Mouse (Mus musculus) forebrain, embryonic 10.5 days (tissue): ENCODE results near the gene Zkscan6. TPM values are rescaled to one million over a fixed set of nuclear protein-coding genes. Genes with fewer than 3 reads are reported as not detected.

Experiments
- DNase-seq: peaks from one replicate; pipeline ENCODE4 v3.0.0-alpha.2; 2017; ENCODE audit warnings: low spot score; ENCODE audit errors: extremely low spot score
- H3K27ac ChIP-seq: fragments of 300-500 bp; sonication (generic); 2 replicates; pipeline ENCODE4 v1.5.1; 2016; ENCODE audit warnings: mild to moderate bottlenecking
- H3K27me3 ChIP-seq: fragments of 300-500 bp; sonication (generic); 2 replicates; pipeline ENCODE4 v1.6.1; 2016; ENCODE audit warnings: mild to moderate bottlenecking; ENCODE audit not compliant: poor library complexity, severe bottlenecking
- H3K36me3 ChIP-seq: fragments of 300-500 bp; sonication (generic); replicated peaks from 2 replicates; pipeline ENCODE4 v1.6.1; 2016; ENCODE audit warnings: mild to moderate bottlenecking, moderate library complexity
- H3K4me1 ChIP-seq: fragments of 300-500 bp; sonication (generic); 2 replicates; pipeline ENCODE4 v1.6.1; 2016
- H3K4me3 ChIP-seq: fragments of 300-500 bp; sonication (generic); 2 replicates; pipeline ENCODE4 v1.5.1; 2016; ENCODE audit warnings: mild to moderate bottlenecking, moderate library complexity
- H3K9me3 ChIP-seq: fragments of 300-500 bp; sonication (generic); 2 replicates; pipeline ENCODE4 v1.6.1; 2016; ENCODE audit warnings: mild to moderate bottlenecking, moderate library complexity
- WGBS: fragments of 180-500 bp; shearing (Covaris S2); methylation state at CpG from one replicate; pipeline ENCODE4 v1.1.7; 2016; 5-methylcytosine and 5-hydroxymethylcytosine counted together
- polyA plus RNA-seq: library from polyadenylated mRNA; unstranded; fragments of >200 nt; fragmentation: Nextera tagmentation; extraction: Ambion mirVana; gene quantifications from 2 replicates; pipeline ENCODE4 v1.2.1, GENCODE M21; 2016

Gene Zkscan6
- polyA plus RNA-seq, 1 experiment from 2014 or later = 11.5 TPM

GRCm38 (mm10) chr11:65786160-65786559, 20.8 kb upstream of the Zkscan6 start:
- Histone ChIP-seq H3K9me3 (no peaks in the 10 kb centered on the region), H3K27me3 (no peaks in the 10 kb centered on the region), H3K36me3 (peaks cover 7% of the 10 kb centered on the region; the same call in 1 of the 2 replicates), H3K4me3 (peak overlapping the region; percentile 97; the same call in 1 of the 2 replicates), H3K27ac (no peak overlapping the region), H3K4me1 (peaks cover 21% of the 10 kb centered on the region)
- DNase-seq = no peak
- 94% methylated on average over 2 of the region's 2 CpGs for WGBS

DNA sequence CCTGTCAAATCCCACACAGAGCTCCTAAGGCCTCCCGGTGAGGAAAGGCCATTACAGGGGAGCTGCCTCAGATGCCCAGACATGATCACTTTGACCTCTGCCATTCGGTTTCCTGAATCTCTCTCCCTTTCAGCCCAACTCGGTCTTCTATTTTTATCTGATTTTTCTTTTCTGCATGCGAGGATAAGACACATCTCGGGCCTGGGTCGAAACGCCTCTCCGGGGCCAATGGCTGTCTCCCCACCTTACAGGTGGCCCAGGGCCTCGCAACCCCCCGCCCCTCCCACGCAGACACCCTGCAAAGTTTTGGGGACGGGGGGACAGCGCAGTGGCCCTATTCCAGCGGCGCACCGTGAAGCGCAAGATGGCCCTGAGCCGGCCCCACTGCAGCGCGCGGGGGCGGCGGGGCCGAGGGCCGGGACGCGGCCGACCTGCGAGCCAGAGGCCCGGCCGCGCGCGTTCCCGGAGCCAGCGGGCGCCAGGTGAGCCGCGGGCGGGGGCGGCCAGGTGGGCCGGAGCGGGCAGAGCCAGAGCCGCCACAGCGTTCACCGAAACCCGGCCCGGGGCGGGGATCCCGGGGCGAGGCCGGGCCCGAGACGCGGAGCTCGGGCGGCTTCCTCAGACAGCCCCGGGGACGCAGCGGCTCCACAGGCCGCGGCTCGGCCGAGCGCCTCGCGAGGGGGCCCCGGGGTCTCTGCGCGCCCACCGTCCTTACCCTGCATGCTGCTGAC, 19.4 kb upstream of the Zkscan6 start:
- Histone ChIP-seq H3K4me3 (peak overlapping the region; percentile 97), H3K36me3 (0 out of 2 replicates have a peak, but pooled peaks cover 5% of the 10 kb centered on the region), H3K4me1 (peaks cover 21% of the 10 kb centered on the region), H3K27ac (peak overlapping the region; percentile 98), H3K27me3 (no peaks in the 10 kb centered on the region), H3K9me3 (no peaks in the 10 kb centered on the region)
- no peak for DNase-seq
- whole genome bisulfite sequencing = under 1% methylated on average over 71 of the region's 71 CpGs

GRCm38 (mm10) chr11:65788154-65788553, 18.8 kb upstream of the Zkscan6 start, which contains the start of gene Map2k4:
Gene Map2k4 (minus strand): TSS chr11:65788297.
- H3K4me1 ChIP-seq = peaks cover 21% of the 10 kb centered on the region
- WGBS = 0% methylated on average over 35 of the region's 36 CpGs
- peak; percentile 96 for DNase-seq

GRCm38 (mm10) chr11:65794428-65795219, 12.4 kb upstream of the Zkscan6 start:
- H3K27ac ChIP-seq = no peak overlapping the region
- H3K4me3 ChIP-seq = no peak overlapping the region
- no peaks in the 10 kb centered on the region for H3K4me1 ChIP-seq
- H3K9me3 ChIP-seq = no peaks in the 10 kb centered on the region
- no peaks in the 10 kb centered on the region for H3K36me3 ChIP-seq
- H3K27me3 ChIP-seq = no peaks in the 10 kb centered on the region
- DNase-seq = no peak
- WGBS = 82% methylated on average over 10 of the region's 10 CpGs

More at GRCm38 (mm10) chr11:65788154-65788553, 18.8 kb upstream of the Zkscan6 start, which contains the start of gene Map2k4:
- Histone ChIP-seq H3K4me3 (peak within 1 kb of the TSS; percentile 97), H3K27me3 (no peaks in the 10 kb centered on the region), H3K9me3 (no peaks in the 10 kb centered on the region), H3K27ac (peak within 1 kb of the TSS; percentile 98), H3K36me3 (0 out of 2 replicates have a peak, but pooled peaks cover 5% of the 10 kb centered on the region)

DNA sequence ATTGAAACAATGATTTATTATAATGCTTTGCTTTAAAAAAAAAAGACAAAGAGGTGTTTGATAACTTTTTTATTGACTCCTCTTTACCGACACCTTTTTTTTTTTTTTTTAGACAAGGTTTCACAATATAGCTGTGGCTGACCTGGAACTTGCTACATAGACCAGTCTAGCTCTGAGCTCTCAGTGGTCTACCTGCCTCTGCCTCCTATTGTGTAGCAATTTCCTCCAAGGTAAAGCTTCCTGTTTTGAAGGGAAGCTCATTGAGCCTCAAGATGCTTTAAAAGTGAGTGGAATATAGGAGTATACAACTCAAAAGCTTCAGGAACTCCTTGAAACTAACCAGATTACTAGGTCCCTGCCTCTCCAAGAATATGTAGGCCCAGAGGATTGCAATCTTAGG, 11.1 kb upstream of the Zkscan6 start:
- no peak overlapping the region for H3K27ac ChIP-seq
- H3K36me3 ChIP-seq = no peaks in the 10 kb centered on the region

GRCm38 (mm10) chr11:65801899-65802298, 5.1 kb upstream of the Zkscan6 start:
- WGBS = 67% methylated on average over 3 of the region's 3 CpGs
- Histone ChIP-seq H3K4me1 (peaks cover 6% of the 10 kb centered on the region; the same call in 1 of the 2 replicates), H3K27ac (no peak overlapping the region), H3K27me3 (0 out of 2 replicates have a peak, but pooled peaks cover 6% of the 10 kb centered on the region), H3K9me3 (no peaks in the 10 kb centered on the region), H3K4me3 (no peak overlapping the region), H3K36me3 (no peaks in the 10 kb centered on the region)
- DNase-seq = no peak

More for the DNA sequence above, 11.1 kb upstream of the Zkscan6 start:
- 88% methylated on average over 1 of the region's 1 CpGs for WGBS
- no peaks in the 10 kb centered on the region for H3K9me3 ChIP-seq
- DNase-seq = no peak
- no peaks in the 10 kb centered on the region for H3K27me3 ChIP-seq
- no peak overlapping the region for H3K4me3 ChIP-seq
- no peaks in the 10 kb centered on the region for H3K4me1 ChIP-seq

DNA sequence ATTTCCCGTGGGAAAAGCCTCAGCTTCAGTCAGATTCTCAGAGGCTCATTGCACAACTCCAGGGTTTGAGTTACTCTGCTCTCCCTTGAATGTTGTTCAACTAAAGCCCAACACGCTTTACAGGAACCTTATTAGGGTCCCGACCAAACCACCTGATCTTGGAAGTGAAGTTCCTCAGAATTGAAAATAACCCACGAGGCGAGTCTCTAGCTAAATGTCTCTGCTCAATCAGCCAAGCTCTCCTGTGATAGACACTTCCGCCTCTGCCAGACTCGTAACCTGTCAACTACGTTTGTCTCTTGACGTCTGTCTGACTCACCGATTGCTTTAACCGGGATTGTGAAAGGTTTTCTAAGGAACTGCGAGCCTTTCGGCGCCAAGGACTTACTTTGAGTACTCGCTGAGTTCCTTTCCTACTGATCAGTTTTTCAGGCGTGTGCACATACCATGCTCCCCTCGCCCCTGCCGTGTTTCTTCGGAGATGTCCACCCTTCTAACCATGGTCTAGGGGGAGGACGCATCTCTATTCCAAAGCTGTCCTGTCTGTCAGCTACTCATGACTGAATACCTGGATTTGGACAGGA, 562 bp upstream of the Zkscan6 start:
- WGBS = 2% methylated on average over 20 of the region's 20 CpGs
- H3K9me3 ChIP-seq = no peaks in the 10 kb centered on the region
- DNase-seq = no peak
- H3K27ac ChIP-seq = peak overlapping the region; percentile 91
- peaks cover 21% of the 10 kb centered on the region for H3K4me1 ChIP-seq
- H3K27me3 ChIP-seq = 0 out of 2 replicates have a peak, but pooled peaks cover 6% of the 10 kb centered on the region
- peak overlapping the region; percentile 80 for H3K4me3 ChIP-seq
- no peaks in the 10 kb centered on the region for H3K36me3 ChIP-seq

DNA sequence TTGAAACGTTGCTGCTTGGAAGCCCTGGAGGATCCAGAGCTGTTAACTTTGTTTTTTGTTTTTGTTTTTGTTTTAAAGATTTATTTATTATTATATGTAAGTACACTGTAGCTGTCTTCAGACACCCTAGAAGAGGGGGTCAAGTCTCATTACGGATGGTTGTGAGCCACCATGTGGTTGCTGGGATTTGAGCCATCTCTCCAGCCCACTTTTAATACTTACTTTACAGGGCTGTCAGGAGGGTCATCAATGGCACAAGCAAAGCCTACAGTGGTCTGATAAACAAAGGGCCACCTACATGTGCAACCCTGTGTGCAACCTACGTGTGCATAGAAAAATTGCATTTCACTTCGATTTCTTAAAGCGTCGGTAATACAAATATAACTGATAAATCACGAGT, 626 bp downstream of the Zkscan6 start:
- H3K4me3 ChIP-seq = peak overlapping the region; percentile 80
- H3K9me3 ChIP-seq = no peaks in the 10 kb centered on the region
- no peak for DNase-seq
- 50% methylated on average over 7 of the region's 7 CpGs for WGBS
- 0 out of 2 replicates have a peak, but pooled peaks cover 6% of the 10 kb centered on the region for H3K27me3 ChIP-seq
- no peaks in the 10 kb centered on the region for H3K36me3 ChIP-seq
- H3K4me1 ChIP-seq = peaks cover 33% of the 10 kb centered on the region
- peak overlapping the region; percentile 91 for H3K27ac ChIP-seq

DNA sequence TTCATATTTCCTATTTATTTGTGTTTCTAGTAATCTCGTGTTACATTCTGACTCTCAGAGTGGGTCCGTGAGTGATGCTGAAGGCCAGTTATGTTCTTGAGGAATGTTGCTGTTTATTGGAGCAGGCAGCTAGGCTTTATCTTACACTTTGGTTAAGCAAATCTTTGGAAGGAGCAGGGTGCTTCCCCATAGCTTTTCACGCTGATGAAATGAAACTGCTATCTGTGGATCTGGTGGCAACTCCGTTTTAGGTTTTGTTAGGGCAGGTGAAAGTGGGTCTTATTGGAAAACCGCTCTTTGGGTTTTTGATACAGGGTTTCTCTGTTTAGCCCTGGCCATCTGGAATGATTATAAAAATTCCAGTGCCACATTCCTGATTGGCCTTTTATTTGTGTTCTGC, 5.1 kb downstream of the Zkscan6 start:
- Histone ChIP-seq H3K9me3 (no peaks in the 10 kb centered on the region), H3K4me1 (peaks cover 34% of the 10 kb centered on the region), H3K4me3 (no peak overlapping the region), H3K27me3 (no peaks in the 10 kb centered on the region), H3K27ac (0 out of 2 replicates have a peak overlapping the region, but pooled peaks have one; percentile 35), H3K36me3 (peaks cover 26% of the 10 kb centered on the region)
- WGBS = 21% methylated on average over 5 of the region's 5 CpGs
- DNase-seq = no peak

DNA sequence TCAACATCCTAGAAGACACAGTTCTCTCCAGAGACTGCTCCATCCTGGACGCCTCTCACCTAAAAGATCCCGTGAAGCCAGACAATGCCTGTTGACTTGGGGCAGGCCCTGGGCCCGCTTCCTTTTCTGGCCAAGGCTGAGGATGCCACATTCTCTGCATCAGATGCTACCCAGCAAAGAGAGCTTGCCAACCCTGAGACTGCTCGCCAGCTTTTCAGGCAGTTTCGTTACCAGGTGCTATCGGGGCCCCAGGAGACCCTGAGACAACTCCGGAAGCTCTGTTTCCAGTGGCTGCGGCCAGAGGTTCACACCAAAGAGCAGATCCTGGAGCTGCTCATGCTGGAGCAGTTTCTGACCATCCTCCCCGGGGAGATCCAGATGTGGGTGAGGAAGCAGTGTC, 7.4 kb downstream of the Zkscan6 start:
- Histone ChIP-seq H3K4me1 (peaks cover 22% of the 10 kb centered on the region), H3K27me3 (no peaks in the 10 kb centered on the region), H3K36me3 (peaks cover 34% of the 10 kb centered on the region), H3K9me3 (no peaks in the 10 kb centered on the region), H3K27ac (no peak overlapping the region), H3K4me3 (no peak overlapping the region)
- WGBS = 90% methylated on average over 9 of the region's 9 CpGs
- no peak for DNase-seq

- Histone ChIP-seq H3K27ac (no peak overlapping the region), H3K36me3 (peaks cover 39% of the 10 kb centered on the region)
- no peak for DNase-seq
Measured at GRCm38 (mm10) chr11:65816237-65816636, 9.3 kb downstream of the Zkscan6 start.

DNA sequence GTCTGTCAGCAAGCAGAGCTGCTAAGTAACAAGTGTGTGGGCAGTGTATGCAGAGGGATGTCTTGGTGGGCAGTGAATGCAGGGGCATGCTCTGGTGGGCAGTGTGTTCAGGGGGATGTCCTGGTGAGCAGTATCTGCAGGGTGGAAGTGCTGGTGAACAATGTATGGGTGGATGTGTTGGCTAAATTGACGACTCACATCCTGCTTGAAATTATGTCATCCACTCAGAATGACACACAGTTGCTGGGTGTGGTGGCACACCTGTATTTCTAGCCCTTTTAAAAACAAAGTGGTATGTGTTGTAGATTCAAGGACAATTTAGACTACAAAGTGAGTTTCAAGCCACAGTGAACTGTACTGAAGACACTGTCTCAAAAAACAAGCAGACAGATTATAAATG, 11.2 kb downstream of the Zkscan6 start:
- no peaks in the 10 kb centered on the region for H3K27me3 ChIP-seq
- no peak overlapping the region for H3K4me3 ChIP-seq
- H3K36me3 ChIP-seq = peaks cover 55% of the 10 kb centered on the region
- 84% methylated on average over 1 of the region's 1 CpGs for WGBS
- H3K9me3 ChIP-seq = no peaks in the 10 kb centered on the region
- H3K4me1 ChIP-seq = peaks cover 4% of the 10 kb centered on the region; the same call in 1 of the 2 replicates
- no peak for DNase-seq
- no peak overlapping the region for H3K27ac ChIP-seq

More at GRCm38 (mm10) chr11:65816237-65816636, 9.3 kb downstream of the Zkscan6 start:
- no peak overlapping the region for H3K4me3 ChIP-seq
- 62% methylated on average over 6 of the region's 6 CpGs for WGBS
- H3K27me3 ChIP-seq = no peaks in the 10 kb centered on the region
- H3K4me1 ChIP-seq = peaks cover 22% of the 10 kb centered on the region
- H3K9me3 ChIP-seq = no peaks in the 10 kb centered on the region
